Mouse (Mus musculus) adrenal gland, adult (tissue): ENCODE results near the gene Atp9a.

ENCODE experiments used
- DNase-seq, 2 experiments: peaks; one replicate each; pipeline ENCODE4 v3.0.0; 2022 to 2023; ENCODE audit warnings: low spot score in 1 of 2; ENCODE audit not compliant: inconsistent age in 2 of 2

Gene Atp9a

GRCm38 (mm10) chr2:168644855-168645254 lies 97.4 kb downstream of the Atp9a start:
- no peak for DNase-seq

- no peak for DNase-seq
These were observed 98.6 kb downstream of the Atp9a start for GRCm38 (mm10) chr2:168643524-168644177.

GRCm38 (mm10) chr2:168642187-168642586 lies 100.0 kb downstream of the Atp9a start:
- no peak for DNase-seq

GRCm38 (mm10) chr2:168640460-168640859 lies 101.7 kb downstream of the Atp9a start:
- DNase-seq = no peak

- DNase-seq = no peak
These were observed 107.3 kb downstream of the Atp9a start for GRCm38 (mm10) chr2:168634881-168635280.

- DNase-seq = peak; percentile 40 to 68
These were observed 108.8 kb downstream of the Atp9a start for GRCm38 (mm10) chr2:168633301-168633816.

- no peak for DNase-seq
These were observed 109.7 kb downstream of the Atp9a start for GRCm38 (mm10) chr2:168632543-168632942.

GRCm38 (mm10) chr2:168628787-168629186 lies 113.4 kb downstream of the Atp9a start:
- peak; percentile 75 to 91 for DNase-seq

GRCm38 (mm10) chr2:168627829-168628770 lies 114.1 kb downstream of the Atp9a start:
- peak in 1 of 2 experiments; percentile 17 for DNase-seq

- no peak for DNase-seq
These were observed 115.8 kb downstream of the Atp9a start for GRCm38 (mm10) chr2:168626385-168626784.

GRCm38 (mm10) chr2:168625091-168625490 lies 117.1 kb downstream of the Atp9a start:
- DNase-seq = no peak

GRCm38 (mm10) chr2:168621111-168621802 lies 121.0 kb downstream of the Atp9a start:
- no peak for DNase-seq

GRCm38 (mm10) chr2:168618205-168618717 lies 123.9 kb downstream of the Atp9a start:
- no peak for DNase-seq

GRCm38 (mm10) chr2:168615160-168615559 lies 127.0 kb downstream of the Atp9a start:
- no peak for DNase-seq

- no peak for DNase-seq
These were observed 127.9 kb downstream of the Atp9a start for GRCm38 (mm10) chr2:168614170-168614872.

GRCm38 (mm10) chr2:168613092-168613880 lies 128.9 kb downstream of the Atp9a start:
- DNase-seq = no peak

GRCm38 (mm10) chr2:168610941-168611340 lies 131.3 kb downstream of the Atp9a start:
- DNase-seq = no peak

- DNase-seq = no peak
These were observed 132.5 kb downstream of the Atp9a start for GRCm38 (mm10) chr2:168609653-168610248.

- DNase-seq = no peak
These were observed 134.1 kb downstream of the Atp9a start for GRCm38 (mm10) chr2:168608125-168608564.
